Mouse (Mus musculus) megakaryocyte, embryonic 14.5 days (primary cell): ENCODE measurements around the gene Zbtb9. TPM values are rescaled to one million over a fixed set of nuclear protein-coding genes. Genes with fewer than 3 reads are reported as not detected.

Source experiments
- H3K27me3 ChIP-seq: replicated peaks from 2 replicates; pipeline ENCODE3; 2012; ENCODE audit warnings: inconsistent platforms
- H3K36me3 ChIP-seq: replicated peaks from 2 replicates; pipeline ENCODE3; 2012; ENCODE audit warnings: low read length, inconsistent platforms, mixed read lengths
- H3K4me1 ChIP-seq: 2 replicates; pipeline ENCODE4 v1.6.1; 2012; ENCODE audit warnings: inconsistent platforms
- H3K4me3 ChIP-seq: replicated peaks from 2 replicates; pipeline ENCODE3; 2012; ENCODE audit warnings: moderate library complexity, mild to moderate bottlenecking, inconsistent platforms
- H3K9me3 ChIP-seq: 2 replicates; pipeline ENCODE4 v1.6.1; 2012; ENCODE audit warnings: inconsistent platforms
- FLI1 ChIP-seq: IDR thresholded peaks from 2 replicates; pipeline ENCODE4 v1.6.1; 2012; ENCODE audit warnings: low read length, inconsistent platforms, mixed read lengths
- GATA1 ChIP-seq: IDR thresholded peaks from 3 replicates; pipeline ENCODE4 v1.6.1; 2012; ENCODE audit warnings: mixed read lengths, low read length, inconsistent platforms, borderline replicate concordance
- polyA plus RNA-seq: library from polyadenylated mRNA; stranded (reverse); fragments of >175 nt; gene quantifications from 2 replicates; pipeline ENCODE4 v1.2.3, GENCODE M21; 2012; ENCODE audit warnings: low replicate concordance; ENCODE audit not compliant: insufficient read depth

The Zbtb9 gene
- polyA plus RNA-seq, 1 experiment = 2.3 TPM

DNA sequence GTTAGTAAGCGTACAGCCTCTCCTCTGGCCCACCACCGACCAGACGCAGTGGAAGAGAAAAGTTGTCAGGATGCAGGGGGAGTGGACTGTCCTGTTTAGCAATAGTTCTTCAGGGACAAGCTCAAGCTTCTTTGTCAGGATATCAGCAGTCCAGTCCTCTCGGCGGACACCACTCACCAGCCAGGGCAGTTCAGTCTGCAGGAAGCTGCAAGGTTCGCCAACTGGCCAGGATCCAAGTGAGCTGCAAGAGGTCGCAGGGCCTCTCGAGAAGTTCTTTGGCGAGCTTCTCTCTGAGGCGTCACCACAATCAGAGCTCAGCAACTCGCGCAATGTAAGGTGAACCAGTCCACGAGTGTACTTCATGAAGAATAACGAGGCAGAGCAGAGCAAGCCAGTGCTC, 21.4 kb downstream of the Zbtb9 start:
- TF ChIP-seq FLI1 = no peak
- TF ChIP-seq GATA1 = no peak
- Histone ChIP-seq H3K27me3 (peaks cover 2% of the 10 kb centered on the region), H3K9me3 (no peaks in the 10 kb centered on the region), H3K4me1 (peaks cover 32% of the 10 kb centered on the region), H3K4me3 (no peak overlapping the region), H3K36me3 (no peaks in the 10 kb centered on the region)

DNA sequence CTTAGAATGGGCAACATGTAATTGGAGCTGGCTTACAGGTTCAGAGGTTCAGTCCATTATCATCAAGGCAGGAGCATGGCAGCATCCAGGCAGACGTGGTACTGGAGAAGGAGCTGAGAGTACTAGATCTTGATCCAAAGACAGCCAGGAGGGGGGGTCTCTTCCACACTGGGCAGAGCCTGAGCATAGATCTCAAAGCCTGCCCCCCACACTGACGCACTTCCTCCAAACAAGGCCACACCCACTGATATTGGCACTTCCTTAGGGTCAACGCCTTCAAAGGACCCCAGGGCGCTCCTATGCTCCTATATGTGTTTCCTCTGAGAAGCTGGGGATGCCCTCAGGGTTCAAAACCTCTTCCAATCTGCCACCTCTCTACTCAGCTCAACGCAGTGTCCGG, 22.0 kb downstream of the Zbtb9 start:
- H3K9me3 ChIP-seq = no peaks in the 10 kb centered on the region
- no peak overlapping the region for H3K4me3 ChIP-seq
- H3K27me3 ChIP-seq = peaks cover 2% of the 10 kb centered on the region
- no peaks in the 10 kb centered on the region for H3K36me3 ChIP-seq
- TF ChIP-seq FLI1 = no peak
- peaks cover 37% of the 10 kb centered on the region for H3K4me1 ChIP-seq

DNA sequence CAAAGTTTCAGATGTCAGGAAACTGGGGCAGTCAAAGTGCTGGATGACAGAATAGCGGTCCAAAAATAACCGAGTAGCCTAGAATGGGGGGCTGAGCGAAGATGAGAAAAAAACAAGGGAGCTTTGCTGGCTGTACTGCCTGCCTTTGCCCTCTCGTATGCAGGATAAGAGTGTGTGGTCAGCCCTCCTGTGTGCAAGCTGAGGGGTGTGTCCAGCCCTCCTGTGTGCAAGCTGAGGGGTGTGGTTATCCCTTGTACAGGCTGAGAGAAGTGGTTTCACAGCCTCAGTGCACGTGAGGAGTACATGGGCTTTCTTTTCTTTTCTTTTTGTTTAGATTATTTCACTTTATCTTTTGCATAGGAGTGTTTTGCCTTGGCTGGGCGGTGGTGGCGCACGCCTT, 22.6 kb downstream of the Zbtb9 start:
- H3K4me1 ChIP-seq = peaks cover 39% of the 10 kb centered on the region
- H3K27me3 ChIP-seq = peaks cover 2% of the 10 kb centered on the region
- no peaks in the 10 kb centered on the region for H3K36me3 ChIP-seq
- peak overlapping the region; percentile 20 for H3K4me3 ChIP-seq
- no peaks in the 10 kb centered on the region for H3K9me3 ChIP-seq
- no peak for TF ChIP-seq GATA1
- no peak for TF ChIP-seq FLI1

DNA sequence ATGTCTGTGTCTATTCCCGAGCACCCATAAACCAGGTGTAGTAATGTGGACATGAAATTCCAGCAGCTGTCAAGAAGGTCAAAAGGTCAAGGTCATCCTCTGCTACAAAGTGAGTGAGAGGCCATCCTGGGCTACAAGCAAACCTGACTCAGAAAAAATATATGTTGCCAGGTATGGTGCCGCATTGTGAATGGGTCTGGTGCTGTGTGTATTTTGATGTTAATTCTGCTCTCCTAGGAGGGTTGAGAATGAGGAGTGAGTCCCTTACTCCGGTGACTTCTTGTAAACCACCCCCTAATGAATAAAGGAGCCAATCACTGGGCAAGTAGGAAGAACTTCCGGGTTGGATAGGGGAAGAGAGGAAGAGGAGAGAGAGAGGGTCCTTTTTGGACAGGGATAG, 24.7 kb downstream of the Zbtb9 start:
- TF ChIP-seq FLI1 = no peak
- no peak for TF ChIP-seq GATA1
- H3K4me3 ChIP-seq = no peak overlapping the region

DNA sequence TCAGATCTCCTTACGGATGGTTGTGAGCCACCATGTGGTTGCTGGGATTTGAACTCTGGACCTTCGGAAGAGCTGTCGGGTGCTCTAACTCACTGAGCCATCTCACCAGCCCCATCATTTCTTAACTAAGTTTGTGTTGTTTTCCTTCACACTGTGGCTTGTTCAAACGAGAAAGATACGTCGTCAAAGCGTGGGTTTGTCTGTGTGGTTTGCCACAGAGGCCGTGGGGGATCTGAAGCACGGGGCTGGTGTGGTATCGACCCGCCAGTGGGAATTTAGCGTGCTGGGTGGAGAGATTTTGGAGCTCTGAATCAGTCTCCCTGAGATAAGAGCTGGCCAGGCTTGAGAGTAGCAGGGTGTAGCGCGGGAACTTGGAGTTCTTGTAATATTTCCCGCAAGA, 25.3 kb downstream of the Zbtb9 start:
- no peak for TF ChIP-seq FLI1
- TF ChIP-seq GATA1 = no peak
- Histone ChIP-seq H3K36me3 (no peaks in the 10 kb centered on the region), H3K4me3 (no peak overlapping the region), H3K4me1 (peaks cover 45% of the 10 kb centered on the region), H3K9me3 (no peaks in the 10 kb centered on the region), H3K27me3 (peaks cover 2% of the 10 kb centered on the region)

More for the DNA sequence above, 24.7 kb downstream of the Zbtb9 start:
- Histone ChIP-seq H3K4me1 (peaks cover 45% of the 10 kb centered on the region), H3K36me3 (no peaks in the 10 kb centered on the region), H3K9me3 (no peaks in the 10 kb centered on the region), H3K27me3 (peaks cover 2% of the 10 kb centered on the region)

DNA sequence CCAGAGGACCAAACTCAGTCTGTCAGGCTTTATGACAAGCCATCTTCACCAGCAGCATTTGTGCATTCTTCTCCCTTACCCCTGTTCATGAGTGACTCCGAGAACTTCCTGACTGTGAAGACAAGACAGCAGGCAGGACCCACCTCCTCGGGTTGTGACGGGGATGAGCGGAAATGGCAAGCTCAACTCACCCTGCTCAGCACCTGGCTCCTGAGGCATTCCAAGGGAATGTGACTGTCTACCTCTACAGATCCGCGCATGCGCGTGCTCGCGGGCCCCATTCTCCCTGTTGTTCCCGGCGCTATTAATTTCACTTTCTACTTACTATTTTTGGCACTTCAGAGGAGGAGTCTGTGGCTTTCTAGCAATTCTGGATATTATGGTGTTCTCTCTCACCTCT, 27.0 kb downstream of the Zbtb9 start:
- TF ChIP-seq FLI1 (no peak), GATA1 (no peak)
- peak overlapping the region; percentile 76 for H3K4me3 ChIP-seq

DNA sequence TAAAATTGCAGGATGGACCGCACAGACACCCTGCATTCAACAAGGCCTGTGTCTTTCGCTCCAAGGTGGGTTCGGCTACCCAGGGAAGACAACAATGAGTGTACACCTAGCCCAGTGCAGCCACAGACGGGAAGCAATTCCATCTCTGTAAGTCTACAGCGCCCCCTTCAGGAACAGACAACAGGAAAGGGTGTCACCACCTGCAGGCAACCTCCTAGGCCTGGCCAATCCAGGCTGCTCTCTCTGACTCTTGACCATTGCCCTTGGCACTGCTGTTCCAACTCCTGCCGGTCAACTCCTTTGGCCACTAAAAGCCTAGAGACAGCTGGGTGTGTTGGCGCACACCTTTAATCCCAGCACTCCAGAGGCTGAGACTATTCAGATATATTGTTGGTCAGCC, 28.2 kb downstream of the Zbtb9 start:
- peaks cover 9% of the 10 kb centered on the region for H3K27me3 ChIP-seq
- peaks cover 6% of the 10 kb centered on the region; the same call in 1 of the 2 replicates for H3K9me3 ChIP-seq
- TF ChIP-seq GATA1 (no peak), FLI1 (no peak)
- no peak overlapping the region for H3K4me3 ChIP-seq
- peaks cover 36% of the 10 kb centered on the region for H3K4me1 ChIP-seq
- H3K36me3 ChIP-seq = no peaks in the 10 kb centered on the region

More for the DNA sequence above, 27.0 kb downstream of the Zbtb9 start:
- peaks cover 8% of the 10 kb centered on the region for H3K27me3 ChIP-seq
- peaks cover 38% of the 10 kb centered on the region for H3K4me1 ChIP-seq
- H3K9me3 ChIP-seq = peaks cover 6% of the 10 kb centered on the region; the same call in 1 of the 2 replicates
- H3K36me3 ChIP-seq = no peaks in the 10 kb centered on the region

DNA sequence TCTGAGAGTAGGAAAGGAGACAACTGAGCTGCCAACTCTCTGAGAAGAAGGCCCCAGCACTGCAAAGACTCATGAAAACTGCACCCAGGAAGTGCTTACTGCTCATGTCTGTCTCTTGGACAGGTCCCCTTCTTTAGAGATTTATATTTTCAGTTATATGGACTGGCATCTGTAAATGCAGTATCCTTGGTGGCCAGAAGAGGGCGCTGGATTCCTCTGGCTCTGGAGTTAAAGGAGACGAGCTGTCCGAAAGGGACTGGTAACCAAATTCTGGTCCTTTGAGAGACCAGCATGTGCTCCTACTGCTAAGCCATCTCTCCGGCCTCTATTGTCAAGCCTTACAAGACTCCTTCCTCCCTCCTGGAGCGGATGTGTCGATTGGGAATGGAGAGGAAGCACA, 28.9 kb downstream of the Zbtb9 start:
- H3K4me1 ChIP-seq = peaks cover 36% of the 10 kb centered on the region
- no peak for TF ChIP-seq GATA1

DNA sequence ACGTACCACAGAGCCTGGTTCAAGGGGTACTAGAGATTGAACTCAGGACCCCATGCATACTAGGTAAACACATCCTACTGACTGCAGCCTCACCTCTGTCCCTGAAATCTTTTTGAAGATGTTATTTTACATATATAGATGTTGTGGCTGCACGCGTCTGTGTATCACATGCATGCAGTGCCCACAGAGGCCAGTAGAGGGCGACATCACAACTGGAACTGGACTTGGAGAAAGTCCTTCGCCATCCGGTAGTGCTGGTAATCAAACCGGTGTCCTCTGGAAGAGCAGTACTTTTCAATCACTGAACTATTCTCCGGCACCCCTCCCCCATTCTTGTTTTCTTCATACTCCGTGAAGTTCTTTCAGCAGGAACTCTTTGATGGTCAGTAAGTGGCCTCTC, 31.5 kb downstream of the Zbtb9 start:
- H3K36me3 ChIP-seq = no peaks in the 10 kb centered on the region
- peaks cover 12% of the 10 kb centered on the region for H3K27me3 ChIP-seq
- no peak overlapping the region for H3K4me3 ChIP-seq
- peaks cover 6% of the 10 kb centered on the region; the same call in 1 of the 2 replicates for H3K9me3 ChIP-seq
- TF ChIP-seq GATA1 (no peak), FLI1 (no peak)
- H3K4me1 ChIP-seq = peaks cover 35% of the 10 kb centered on the region

More for the DNA sequence above, 28.9 kb downstream of the Zbtb9 start:
- H3K36me3 ChIP-seq = no peaks in the 10 kb centered on the region
- no peak overlapping the region for H3K4me3 ChIP-seq
- peaks cover 6% of the 10 kb centered on the region; the same call in 1 of the 2 replicates for H3K9me3 ChIP-seq
- peaks cover 9% of the 10 kb centered on the region for H3K27me3 ChIP-seq

DNA sequence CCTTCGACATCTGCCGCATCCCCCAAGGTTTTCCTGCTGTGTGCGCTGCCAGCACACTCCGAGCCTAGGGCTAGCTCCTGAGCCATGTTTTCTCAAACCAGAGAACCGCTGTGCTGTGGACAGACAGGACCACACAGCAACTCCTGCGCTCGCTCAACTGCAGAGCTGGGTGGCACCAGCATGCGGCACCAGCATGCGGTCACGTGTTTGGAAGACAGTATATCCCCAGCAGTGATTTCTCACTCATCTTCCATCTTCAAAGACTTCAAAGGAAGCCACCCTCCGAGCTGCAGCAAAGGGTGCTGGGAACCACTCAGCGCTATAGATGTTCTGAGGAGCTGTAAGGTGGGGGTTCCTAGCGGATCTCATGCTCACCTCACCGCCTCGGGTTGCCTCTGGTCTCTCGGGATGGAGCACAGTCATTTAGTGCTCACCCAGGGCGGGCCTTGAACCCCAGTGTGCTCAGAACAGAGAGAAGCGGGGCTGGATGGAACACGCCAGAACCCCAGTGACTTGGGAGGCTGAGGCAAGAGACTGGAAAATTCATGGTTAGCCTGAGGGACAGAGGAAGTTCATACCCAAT, 32.0 kb downstream of the Zbtb9 start:
- Histone ChIP-seq H3K4me3 (no peak overlapping the region), H3K9me3 (peaks cover 6% of the 10 kb centered on the region; the same call in 1 of the 2 replicates), H3K27me3 (peaks cover 15% of the 10 kb centered on the region), H3K4me1 (peaks cover 31% of the 10 kb centered on the region), H3K36me3 (no peaks in the 10 kb centered on the region)
- TF ChIP-seq GATA1 (no peak), FLI1 (no peak)

DNA sequence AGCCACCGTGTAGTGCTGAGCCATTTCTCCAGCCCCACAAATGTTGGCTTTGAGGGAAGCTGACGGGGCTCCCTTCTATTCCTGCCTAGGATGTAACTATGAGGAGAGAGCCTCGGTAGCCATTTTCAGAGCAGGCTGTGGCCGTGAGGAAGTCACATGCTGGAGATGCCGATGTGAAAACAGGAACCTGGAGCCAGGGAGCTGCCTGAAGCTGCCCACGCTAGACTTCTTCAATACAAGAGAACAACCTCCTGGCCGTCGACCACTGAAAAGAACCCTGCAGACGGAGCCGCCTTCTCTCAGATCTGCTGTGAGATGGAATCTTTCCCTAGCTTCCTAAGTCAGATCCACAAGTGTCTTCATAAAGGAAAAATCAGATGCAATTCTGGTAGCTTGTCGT, 32.7 kb downstream of the Zbtb9 start:
- TF ChIP-seq GATA1 (no peak), FLI1 (no peak)
- peak overlapping the region; percentile 14 for H3K4me3 ChIP-seq
- H3K36me3 ChIP-seq = no peaks in the 10 kb centered on the region
- H3K9me3 ChIP-seq = peaks cover 6% of the 10 kb centered on the region; the same call in 1 of the 2 replicates
- H3K27me3 ChIP-seq = peaks cover 15% of the 10 kb centered on the region
- H3K4me1 ChIP-seq = peaks cover 24% of the 10 kb centered on the region
